8 mouse cellular contexts compared by ENCODE assay signal in genomic region chr3:152209177-152209966, GRCm38 (mm10). TPM values are rescaled to one million over a fixed set of nuclear protein-coding genes. Genes with fewer than 3 reads are reported as not detected.
DNase-seq lines count a peak whose midpoint lies in the region; ATAC-seq and TF ChIP-seq lines count a peak whose summit lies in the region.

No protein-coding gene starts in this region.

- H3K27me3 ChIP-seq in G1E (ENCODE audit: insufficient read depth, low read length): no peaks in the 10 kb centered on the region
- no peaks in the 10 kb centered on the region for H3K27me3 ChIP-seq in hindbrain, embryonic 16.5 days (replicated peaks; ENCODE audit: control insufficient read depth, insufficient read depth, low read length)
- no peaks in the 10 kb centered on the region for H3K27me3 ChIP-seq in small intestine, adult 2 months (ENCODE audit: control insufficient read depth, insufficient read depth, low read length)

- TF ChIP-seq POLR2A in embryonic fibroblast, embryonic 13.5 days (IDR thresholded peaks at IDR 0.05; ENCODE audit: low read depth, low read length): peak; percentile 62
- no peak for TF ChIP-seq POLR2A in small intestine, adult 2 months (IDR thresholded peaks at IDR 0.05; ENCODE audit: low read depth, low read length)

- peaks cover 25% of the 10 kb centered on the region for H3K36me3 ChIP-seq in G1E (replicated peaks)
- no peaks in the 10 kb centered on the region for H3K36me3 ChIP-seq in hindbrain, embryonic 16.5 days (ENCODE audit: control insufficient read depth, insufficient read depth, low read length)
- no peaks in the 10 kb centered on the region for H3K36me3 ChIP-seq in small intestine, adult 2 months (ENCODE audit: control insufficient read depth, insufficient read depth, low read length)

- peak overlapping the region; percentile 93 for H3K4me3 ChIP-seq in G1E (ENCODE audit: low read depth, low read length)
- peak overlapping the region; percentile 95 for H3K4me3 ChIP-seq in embryonic fibroblast, embryonic 13.5 days (ENCODE audit: insufficient read depth, low read length)
- peak overlapping the region; percentile 95 for H3K4me3 ChIP-seq in hindbrain, embryonic 16.5 days (ENCODE audit: low read length)
- H3K4me3 ChIP-seq in small intestine, adult 2 months (ENCODE audit: low read depth, low read length): peak overlapping the region; percentile 71

- peaks cover 39% of the 10 kb centered on the region for H3K4me1 ChIP-seq in G1E (ENCODE audit: insufficient read depth, low read depth, low read length)
- H3K4me1 ChIP-seq in embryonic fibroblast, embryonic 13.5 days (ENCODE audit: control insufficient read depth, insufficient read depth, low read length): peaks cover 6% of the 10 kb centered on the region; the same call in 1 of the 2 replicates
- H3K4me1 ChIP-seq in hindbrain, embryonic 16.5 days (ENCODE audit: control insufficient read depth, insufficient read depth, low read depth, low read length): peaks cover 21% of the 10 kb centered on the region
- peaks cover 9% of the 10 kb centered on the region; the same call in 1 of the 2 replicates for H3K4me1 ChIP-seq in small intestine, adult 2 months (ENCODE audit: control insufficient read depth, insufficient read depth, insufficient read length, low read length)

- peak; percentile 43 for ATAC-seq in G1E (ENCODE audit: extremely low read depth, insufficient number of reproducible peaks, low FRiP score, poor library complexity, severe bottlenecking)
- peak; percentile 44 for ATAC-seq in hindbrain, embryonic 16.5 days

- H3K9me3 ChIP-seq in G1E (replicated peaks): no peaks in the 10 kb centered on the region
- no peaks in the 10 kb centered on the region for H3K9me3 ChIP-seq in hindbrain, embryonic 16.5 days (ENCODE audit: control insufficient read depth, low read length)

- H3K27ac ChIP-seq in embryonic fibroblast, embryonic 13.5 days (ENCODE audit: insufficient read depth, low read length): peak overlapping the region; percentile 98
- peak overlapping the region; percentile 99 for H3K27ac ChIP-seq in hindbrain, embryonic 16.5 days (ENCODE audit: low read depth, low read length)
- peak overlapping the region; percentile 95 for H3K27ac ChIP-seq in small intestine, adult 2 months (ENCODE audit: insufficient read depth, low read depth, low read length)

- no peak for TF ChIP-seq CTCF in G1E (IDR thresholded peaks at IDR 0.05; ENCODE audit: low read depth, low read length)
- no peak for TF ChIP-seq CTCF in embryonic fibroblast, embryonic 13.5 days (IDR thresholded peaks at IDR 0.05; ENCODE audit: borderline replicate concordance, insufficient read depth, low read length)
- TF ChIP-seq CTCF in small intestine, adult 2 months (IDR thresholded peaks at IDR 0.05; ENCODE audit: extremely low read depth, insufficient read length, insufficient replicate concordance, low read depth, low read length): no peak

- peak; percentile 59 for DNase-seq in kidney, adult 11 months
- DNase-seq in kidney, adult 18-20 months: no peak
- DNase-seq in G1E (ENCODE audit: low spot score): peak; percentile 49
- DNase-seq in lung, postnatal 10 days: peak; percentile 55
- no peak for DNase-seq in layer of hippocampus, postnatal 25 days (ENCODE audit: extremely low spot score in 1 of 2, low spot score in 1 of 2)

- H3K9ac ChIP-seq in hindbrain, embryonic 16.5 days (ENCODE audit: low read depth, low read length): peak overlapping the region; percentile 98

- H3K4me2 ChIP-seq in hindbrain, embryonic 16.5 days (ENCODE audit: low read length): peak overlapping the region; percentile 77

- WGBS in hindbrain, embryonic 16.5 days: 6% methylated on average over 25 of the region's 25 CpGs
- 2% methylated on average over 25 of the region's 25 CpGs for WGBS in small intestine, adult 2 months

RNA-seq across cellular contexts. Expression of gene Dnajb4, which starts 0.7 kb away (rescaled TPM):
- 27.3 and 32.6 TPM in 2 replicates for total RNA-seq in G1E (2014; fragmentation: Nextera tagmentation)
- 23.8 and 26.4 TPM in 2 replicates for total RNA-seq in G1E (2017)
- 1.3 and 2.4 TPM in 2 replicates for polyA plus RNA-seq in G1E (2012)
- polyA plus RNA-seq in embryonic fibroblast, embryonic 13.5 days (2011; ENCODE audit: insufficient read length, low read depth, missing spikeins): 94.2 and 127 TPM in 2 replicates
- 45.7 and 49.5 TPM in 2 replicates for polyA plus RNA-seq in hindbrain, embryonic 16.5 days (2015; fragmentation: Nextera tagmentation; extraction: Ambion mirVana)
- polyA plus RNA-seq in small intestine, adult 2 months (2012; rRNA removed): 0.48 and 1.4 TPM in 2 replicates
- 10 to 100 TPM; 59.0 to 59.1 TPM for total RNA-seq in layer of hippocampus, postnatal 25 days (2021)

RNA-seq across cellular contexts. Expression of gene Fubp1, which starts 0.8 kb away (rescaled TPM):
- total RNA-seq in G1E (2014; fragmentation: Nextera tagmentation): 313 and 324 TPM in 2 replicates
- 250 and 310 TPM in 2 replicates for total RNA-seq in G1E (2017)
- polyA plus RNA-seq in G1E (2012): 577 and 846 TPM in 2 replicates
- 138 and 142 TPM in 2 replicates for polyA plus RNA-seq in embryonic fibroblast, embryonic 13.5 days (2011; ENCODE audit: insufficient read length, low read depth, missing spikeins)
- polyA plus RNA-seq in hindbrain, embryonic 16.5 days (2015; fragmentation: Nextera tagmentation; extraction: Ambion mirVana): 168 and 188 TPM in 2 replicates
- polyA plus RNA-seq in small intestine, adult 2 months (2012; rRNA removed): 9.3 and 18.4 TPM in 2 replicates
- 100 to 1,000 TPM; 100 to 138 TPM for total RNA-seq in layer of hippocampus, postnatal 25 days (2021)

RNA-seq across cellular contexts. Expression of gene Gipc2, which starts 43.3 kb away (rescaled TPM):
- total RNA-seq in G1E (2014; fragmentation: Nextera tagmentation) (not detected in 2 replicates), G1E (2017) (0.33 TPM in 1 of 2 replicates, not detected in the other)
- polyA plus RNA-seq in G1E (2012): not detected in 2 replicates
- polyA plus RNA-seq in embryonic fibroblast, embryonic 13.5 days (2011; ENCODE audit: insufficient read length, low read depth, missing spikeins): 1.9 and 3.9 TPM in 2 replicates
- polyA plus RNA-seq in hindbrain, embryonic 16.5 days (2015; fragmentation: Nextera tagmentation; extraction: Ambion mirVana): 9.7 and 11.9 TPM in 2 replicates
- polyA plus RNA-seq in small intestine, adult 2 months (2012; rRNA removed): 52.0 and 121 TPM in 2 replicates
- 1 to 10 TPM; 1.0 to 1.9 TPM for total RNA-seq in layer of hippocampus, postnatal 25 days (2021)

RNA-seq across cellular contexts. Expression of gene Nexn, which starts 56.8 kb away (rescaled TPM):
- total RNA-seq in G1E (2014; fragmentation: Nextera tagmentation) (not detected in 2 replicates), G1E (2017) (0.35 and 1.0 TPM in 2 replicates)
- not detected in 2 replicates for polyA plus RNA-seq in G1E (2012)
- 144 and 152 TPM in 2 replicates for polyA plus RNA-seq in embryonic fibroblast, embryonic 13.5 days (2011; ENCODE audit: insufficient read length, low read depth, missing spikeins)
- polyA plus RNA-seq in hindbrain, embryonic 16.5 days (2015; fragmentation: Nextera tagmentation; extraction: Ambion mirVana): 1.7 and 2.4 TPM in 2 replicates
- 0.05 TPM in 1 of 2 replicates, not detected in the other for polyA plus RNA-seq in small intestine, adult 2 months (2012; rRNA removed)
- total RNA-seq in layer of hippocampus, postnatal 25 days (2021): 1 to 10 TPM; 1.2 to 1.4 TPM

Comparison
In these comparisons a context has a peak if more than half of its experiments do, and no peak if none do; other contexts are left out.
1. DNase-seq: peak in kidney, adult 11 months (single experiment), G1E (single experiment) and lung, postnatal 10 days (single experiment); none in kidney, adult 18-20 months (single experiment) and layer of hippocampus, postnatal 25 days (0 of 2).
2. RNA of gene Dnajb4, which starts 0.7 kb away (polyA plus RNA-seq): 94.2 to 127 TPM in embryonic fibroblast, embryonic 13.5 days and 45.7 to 49.5 TPM in hindbrain, embryonic 16.5 days; 0.48 to 1.4 TPM in small intestine, adult 2 months and 1.3 to 2.4 TPM in G1E; every median in the first group is over 10 times any median in the second.
3. Peak in every context shown above with its lines, with median percentiles within 50 percentile points of each other: H3K4me3 ChIP-seq and H3K27ac ChIP-seq.